Mouse (Mus musculus) layer of hippocampus, adult 2 months (tissue): ENCODE measurements at regions not wholly inside any gene's neighbourhood (a gene's known extent, or its start where the extent isn't known, plus 50 kb on each side); places are given as distances from the start of the nearest gene placed in this dataset.
A peak's percentile ranks its signal among the peaks of the same experiment; 100 is the strongest.

Experiments used
- DNase-seq, 2 experiments: peaks; one replicate each; pipeline ENCODE4 v3.0.0; 2022; ENCODE audit warnings: low spot score in 2 of 2
- H3K27ac ChIP-seq: fragments of 200-600 bp; 2 replicates; pipeline ENCODE4 v1.8.1; 2022
- H3K4me3 ChIP-seq: fragments of 200-600 bp; 2 replicates; pipeline ENCODE4 v1.8.1; 2022; ENCODE audit warnings: mild to moderate bottlenecking
- CTCF ChIP-seq: fragments of 200-600 bp; conservative IDR thresholded peaks from 2 replicates; pipeline ENCODE4 v1.8.1; 2022; ENCODE audit warnings: antibody characterized with exemption, mild to moderate bottlenecking, moderate library complexity

DNA sequence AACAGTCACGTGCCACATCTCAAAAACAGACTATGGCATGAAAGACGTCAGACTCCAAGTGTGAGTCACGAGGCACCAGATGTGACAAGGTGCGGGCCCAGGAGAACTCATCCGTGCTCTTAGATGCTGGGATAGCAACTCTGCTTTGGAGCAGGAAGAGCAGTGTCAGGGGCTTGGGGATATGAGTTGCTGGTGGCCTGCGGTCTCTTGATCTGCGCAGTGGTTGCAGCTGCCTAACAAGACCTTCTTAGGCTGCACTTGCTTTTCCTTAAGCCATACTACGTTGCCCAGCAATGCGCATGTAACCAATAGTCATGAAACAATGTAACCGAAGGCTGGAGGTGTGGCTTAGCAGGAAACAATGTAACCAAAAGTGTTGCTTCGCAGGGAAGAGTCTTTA, 380.1 kb upstream of the Trpc7 start:
- H3K27ac ChIP-seq: no peak overlapping the region
- H3K4me3 ChIP-seq: no peak overlapping the region
- no peak for DNase-seq
- TF ChIP-seq CTCF: no peak

DNA sequence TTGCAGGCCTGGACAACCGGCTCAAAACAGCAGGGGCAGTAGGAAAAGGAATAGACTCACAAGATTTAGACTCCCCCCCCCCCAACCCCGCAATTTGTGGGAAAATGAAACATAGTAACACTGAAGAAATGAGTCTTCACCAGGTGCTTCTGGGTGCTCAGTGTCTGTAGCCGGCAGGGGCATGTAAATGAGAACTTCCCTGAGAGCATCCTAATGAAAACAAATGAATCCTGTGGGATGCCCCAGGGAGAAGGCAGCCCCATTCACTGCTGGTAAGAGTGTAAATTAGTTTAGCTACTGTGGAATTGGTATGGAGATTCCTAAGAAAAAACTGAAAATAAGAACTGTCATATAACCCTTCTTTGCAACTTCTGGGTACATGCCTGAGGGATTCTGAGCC, 377.8 kb upstream of the Trpc7 start:
- no peak for TF ChIP-seq CTCF
- no peak overlapping the region for H3K27ac ChIP-seq
- no peak for DNase-seq
- no peak overlapping the region for H3K4me3 ChIP-seq

DNA sequence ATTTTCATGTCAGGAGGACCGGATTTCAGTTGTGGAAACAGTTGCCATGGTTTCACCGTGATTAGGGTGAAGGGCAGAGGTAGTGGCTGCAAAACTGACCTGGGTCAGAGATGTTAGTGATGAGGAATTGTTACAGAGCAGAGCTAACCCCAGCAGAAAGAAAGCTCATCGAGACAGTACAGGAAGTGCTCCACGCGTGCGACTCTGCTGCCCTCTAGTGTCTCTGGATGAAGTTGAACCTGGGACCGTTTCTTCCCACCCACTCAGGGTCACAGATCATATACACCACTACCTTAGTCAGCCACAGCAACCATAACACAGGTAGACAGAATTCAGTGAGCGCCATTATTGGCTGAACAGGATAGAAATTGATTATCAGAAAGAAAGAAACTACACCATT, 373.8 kb upstream of the Trpc7 start:
- Histone ChIP-seq H3K27ac (no peak overlapping the region), H3K4me3 (no peak overlapping the region)
- peak; percentile 35 to 52 for DNase-seq
- peak; percentile 91 for TF ChIP-seq CTCF

DNA sequence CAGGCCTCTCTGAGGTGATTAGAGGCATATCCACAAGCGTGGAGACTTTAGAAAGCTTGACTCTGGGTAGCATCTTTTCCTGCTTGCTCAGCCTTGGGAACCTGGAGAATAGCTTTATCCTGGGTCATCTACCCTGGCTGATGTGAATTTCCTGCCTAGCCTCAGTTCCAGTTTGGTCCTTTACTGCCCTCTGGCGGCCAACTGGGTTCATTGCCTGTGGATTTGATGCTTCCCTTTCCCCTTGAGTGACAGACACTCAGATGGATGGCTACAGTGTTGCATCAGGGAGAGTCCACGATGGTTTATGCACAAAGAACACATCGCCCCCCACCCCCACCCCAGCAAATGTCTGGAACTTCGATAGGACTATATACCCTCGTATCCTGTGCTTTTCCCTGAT, 364.1 kb upstream of the Trpc7 start:
- DNase-seq: peak; percentile 78 to 92
- TF ChIP-seq CTCF: peak; percentile 94
- H3K27ac ChIP-seq: no peak overlapping the region
- H3K4me3 ChIP-seq: no peak overlapping the region

DNA sequence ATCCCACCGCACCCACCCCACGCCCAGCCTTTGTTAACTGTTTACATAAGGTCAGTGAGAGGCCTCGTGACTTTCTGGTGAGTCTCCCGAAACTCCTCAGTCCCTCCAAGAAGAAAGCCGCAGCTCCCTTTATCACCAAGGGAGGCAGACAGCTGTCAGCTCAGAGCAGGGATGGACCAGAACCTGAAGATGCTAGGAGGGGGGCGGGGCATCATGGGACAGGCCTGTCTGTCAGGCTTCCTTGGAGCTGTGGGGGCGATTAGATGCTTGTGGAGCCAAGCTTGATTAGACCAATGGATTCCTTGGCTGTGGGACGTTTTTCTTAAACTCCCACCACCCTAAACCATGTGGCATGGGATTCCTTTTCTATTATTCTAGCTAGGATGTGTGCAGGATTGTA, 363.7 kb upstream of the Trpc7 start:
- H3K4me3 ChIP-seq: no peak overlapping the region
- DNase-seq: no peak
- no peak overlapping the region for H3K27ac ChIP-seq
- no peak for TF ChIP-seq CTCF

DNA sequence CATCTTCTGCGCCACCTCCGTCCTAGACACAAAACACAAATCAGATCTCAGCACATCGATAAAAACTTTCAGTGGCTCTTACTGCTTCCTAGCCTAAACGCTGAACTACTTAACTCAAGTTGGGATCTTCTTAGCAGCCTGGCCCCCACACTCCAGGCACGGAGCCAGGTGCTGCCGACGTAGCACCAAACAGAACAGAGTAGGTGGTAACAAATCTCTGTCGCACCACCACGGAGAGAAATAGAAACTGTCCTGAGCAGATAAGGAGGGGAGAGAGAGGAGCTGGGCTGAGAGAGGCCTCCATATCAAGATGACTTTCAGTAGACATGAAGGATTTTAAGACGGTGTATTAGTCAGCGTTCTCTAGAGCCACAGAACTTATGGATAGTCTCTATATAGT, 360.1 kb upstream of the Trpc7 start:
- Histone ChIP-seq H3K4me3 (no peak overlapping the region), H3K27ac (no peak overlapping the region)
- TF ChIP-seq CTCF: no peak
- DNase-seq: peak; percentile 35 to 44

DNA sequence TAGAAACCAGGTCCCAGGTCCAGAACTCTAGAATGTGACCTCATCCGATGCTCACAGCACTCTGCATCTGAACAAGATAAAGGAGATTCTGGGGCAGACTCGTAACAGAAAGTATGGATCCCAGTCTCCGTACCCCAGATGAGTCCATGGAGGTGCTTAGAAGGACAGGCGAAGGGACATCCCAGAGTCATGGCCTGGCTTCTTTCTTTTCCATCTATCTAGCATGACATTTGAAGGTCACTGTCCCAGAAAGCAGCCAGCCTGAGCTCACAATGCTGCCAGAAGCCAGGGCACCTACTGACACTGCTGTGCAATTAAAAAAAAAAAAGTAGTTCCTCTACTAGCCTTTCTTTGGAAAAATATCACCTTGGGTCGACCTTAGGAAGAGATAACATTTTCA, 354.1 kb upstream of the Trpc7 start:
- Histone ChIP-seq H3K27ac (no peak overlapping the region; the same call in 1 of the 2 replicates), H3K4me3 (no peak overlapping the region)
- no peak for DNase-seq
- TF ChIP-seq CTCF: no peak

DNA sequence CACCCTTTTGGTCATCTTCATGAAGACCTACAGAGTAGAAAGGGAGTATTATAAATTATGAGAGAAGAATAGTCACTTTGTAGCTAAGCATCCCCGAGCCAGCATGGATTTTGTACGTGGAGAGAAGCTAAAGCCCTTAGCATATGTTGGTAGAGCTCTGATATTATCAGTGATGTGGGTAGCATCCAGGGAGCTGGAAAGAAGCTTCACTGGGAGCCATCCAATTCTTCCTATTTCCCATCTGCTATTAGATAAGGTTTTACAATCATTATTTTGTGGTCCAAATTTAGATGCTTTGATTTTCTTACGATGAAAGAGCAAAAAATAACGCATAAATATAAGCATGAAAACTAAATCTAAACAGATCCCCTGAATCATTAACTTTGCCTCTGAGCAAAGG, 353.6 kb upstream of the Trpc7 start:
- Histone ChIP-seq H3K27ac (peak overlapping the region; percentile 14; the same call in 1 of the 2 replicates), H3K4me3 (no peak overlapping the region)
- DNase-seq: peak; percentile 44 to 46
- TF ChIP-seq CTCF: no peak

DNA sequence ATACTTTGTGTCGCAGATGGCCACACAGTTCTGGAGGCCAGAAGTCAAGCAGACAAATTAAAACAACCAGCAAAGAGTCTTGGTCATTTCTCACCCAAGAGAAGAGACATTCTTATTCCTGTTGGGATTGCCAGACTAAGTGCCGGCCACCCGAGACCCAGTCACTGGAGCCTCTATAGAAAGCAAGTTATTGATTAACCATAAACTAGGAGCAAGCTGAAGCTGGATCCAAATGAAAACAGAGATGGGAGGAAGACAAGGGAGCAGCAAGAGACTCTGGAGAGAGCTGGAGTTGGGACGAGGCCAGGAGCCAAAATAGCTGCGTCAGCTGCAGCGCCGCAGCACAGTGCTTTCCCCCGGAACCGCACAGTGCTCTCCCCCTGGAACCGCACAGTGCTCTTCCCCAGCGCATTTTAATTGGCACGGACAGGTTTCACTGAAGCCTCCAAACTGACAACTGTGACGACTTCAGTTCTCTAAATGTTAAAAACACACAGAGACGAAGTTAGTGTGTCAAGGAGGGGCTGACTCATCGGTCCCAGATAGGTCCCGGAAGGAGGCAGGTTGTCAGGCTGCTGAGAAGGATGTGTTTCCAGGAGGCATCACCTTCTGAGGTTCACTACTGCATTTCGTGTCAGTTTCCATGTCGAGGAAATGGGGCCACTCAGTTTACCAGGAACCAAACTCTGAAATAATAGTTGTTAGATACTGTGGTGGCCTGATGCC, 350.6 kb upstream of the Trpc7 start:
- 0 out of 2 replicates have a peak overlapping the region, but pooled peaks have one; percentile 4 for H3K4me3 ChIP-seq
- DNase-seq: no peak
- no peak overlapping the region for H3K27ac ChIP-seq
- no peak for TF ChIP-seq CTCF

DNA sequence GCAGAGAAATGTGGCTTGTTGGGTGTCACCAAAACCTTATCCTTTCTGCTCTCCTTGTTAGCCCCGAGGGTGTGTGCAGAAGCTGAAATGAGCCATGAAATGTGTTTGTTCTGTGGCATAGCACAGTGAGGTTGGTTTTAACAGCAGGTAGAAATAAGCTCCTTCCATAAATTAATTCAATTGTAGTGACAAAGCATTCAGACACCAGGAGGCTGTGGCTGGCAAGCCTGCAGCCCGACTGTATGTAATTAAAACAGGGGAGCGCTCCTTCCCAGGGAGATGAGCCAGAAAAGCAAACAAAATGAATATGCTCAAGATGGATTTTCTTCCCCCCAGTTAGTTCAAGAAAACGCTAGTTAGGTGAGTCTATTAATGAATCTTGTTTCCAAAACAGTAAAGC, 341.1 kb upstream of the Trpc7 start:
- TF ChIP-seq CTCF: no peak
- no peak for DNase-seq
- no peak overlapping the region for H3K27ac ChIP-seq
- H3K4me3 ChIP-seq: no peak overlapping the region

DNA sequence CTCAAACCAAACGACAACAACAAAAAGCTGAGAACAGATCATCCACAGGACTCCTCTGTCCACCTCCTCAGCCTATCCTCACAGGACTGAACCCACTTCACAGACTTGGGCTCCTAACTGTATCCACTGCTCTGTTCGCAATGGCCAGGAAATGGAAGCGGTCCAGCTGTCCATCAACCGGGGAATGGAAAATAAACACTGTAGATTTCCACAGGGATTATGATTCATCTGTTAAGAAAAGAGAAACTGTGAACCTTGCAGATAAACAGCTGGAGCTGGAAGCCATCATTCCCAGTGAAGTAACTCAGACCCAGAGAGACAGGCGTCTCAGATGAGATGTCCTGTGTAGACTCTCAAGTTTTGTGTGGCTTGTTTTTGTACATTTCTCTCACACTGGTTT, 340.4 kb upstream of the Trpc7 start:
- no peak overlapping the region for H3K27ac ChIP-seq
- TF ChIP-seq CTCF: no peak
- no peak for DNase-seq
- H3K4me3 ChIP-seq: no peak overlapping the region

DNA sequence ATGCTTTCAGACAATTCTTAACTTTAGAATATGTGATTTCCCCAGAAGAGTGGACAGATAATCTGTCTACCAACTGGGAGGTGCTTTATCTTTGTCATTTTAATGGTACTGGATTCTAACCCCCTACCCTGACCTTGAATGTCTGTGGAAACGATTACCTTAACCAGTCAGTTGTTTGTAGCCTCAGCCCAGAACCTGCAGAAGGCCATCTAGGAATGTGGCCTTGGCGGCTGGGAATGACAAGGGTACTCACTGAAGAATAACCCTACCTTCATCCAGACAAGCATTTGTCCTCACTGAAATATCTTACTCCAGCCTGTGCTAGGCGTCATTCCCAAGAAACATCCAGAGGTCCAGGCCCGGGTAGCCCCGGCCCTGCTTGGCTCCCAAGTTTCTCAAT, 337.1 kb upstream of the Trpc7 start:
- DNase-seq: no peak
- Histone ChIP-seq H3K4me3 (no peak overlapping the region), H3K27ac (no peak overlapping the region)
- TF ChIP-seq CTCF: no peak

DNA sequence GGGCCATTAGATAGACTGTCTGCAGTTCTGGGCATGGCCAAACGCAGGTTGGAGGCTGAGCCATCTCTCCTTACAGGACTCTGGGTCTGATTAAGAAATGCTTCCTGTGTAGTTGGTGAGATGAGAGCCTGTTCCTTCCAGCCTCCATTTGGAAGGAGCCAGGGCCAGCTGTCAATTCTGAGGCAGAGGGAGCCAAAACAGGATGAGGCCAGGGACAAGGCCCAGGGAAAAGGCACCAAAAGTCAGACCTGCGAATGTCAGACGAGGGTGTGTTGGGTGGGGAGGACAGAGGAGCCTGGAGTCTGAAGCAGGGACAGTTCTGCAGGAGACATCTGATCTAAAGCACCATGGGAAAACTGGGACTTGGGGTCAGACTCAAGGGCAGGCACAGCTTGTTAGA, 335.9 kb upstream of the Trpc7 start:
- no peak for TF ChIP-seq CTCF
- no peak overlapping the region for H3K27ac ChIP-seq
- no peak overlapping the region for H3K4me3 ChIP-seq
- DNase-seq: no peak

DNA sequence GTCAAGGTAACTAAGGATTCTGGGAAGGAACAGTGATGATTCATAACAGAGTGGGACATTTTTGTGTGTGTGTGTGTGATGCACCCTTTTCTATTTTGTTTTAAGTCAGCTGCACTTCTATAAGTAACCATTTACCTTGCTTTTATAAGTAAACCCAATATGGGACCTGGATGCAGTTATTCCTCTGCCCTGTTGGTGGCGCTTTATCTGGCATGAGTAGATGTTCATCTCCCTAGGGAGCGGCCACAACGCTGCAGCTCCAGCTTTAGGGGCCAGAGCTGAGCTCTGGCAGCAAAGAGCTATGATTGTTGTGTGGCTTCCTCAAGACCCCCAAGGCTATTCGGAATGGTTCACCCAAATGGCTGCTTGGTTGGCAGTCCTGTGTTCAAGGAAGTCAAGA, 334.5 kb upstream of the Trpc7 start:
- Histone ChIP-seq H3K4me3 (no peak overlapping the region), H3K27ac (no peak overlapping the region)
- DNase-seq: no peak
- peak; percentile 41 for TF ChIP-seq CTCF
